Mouse (Mus musculus) thymus, postnatal 14 days (tissue): ENCODE results near the gene Gpr174.
"Not testable (repeated sequence)": the region's sequence is repeated elsewhere in the genome, so short reads cannot be mapped to it uniquely, and the experiment has no call there.

Experiments
- DNase-seq: peaks from one replicate; pipeline ENCODE4 v3.0.0; 2021

The Gpr174 gene

GRCm38 (mm10) chrX:107255486-107256227 lies at the start of gene Gpr174:
TSS of gene Gpr174 (plus strand) at chrX:107255878.
- no peak for DNase-seq

- DNase-seq = no peak
These were observed 38.0 kb upstream of the Gpr174 start for GRCm38 (mm10) chrX:107217577-107218090.

GRCm38 (mm10) chrX:107224846-107225245 lies 30.8 kb upstream of the Gpr174 start:
- no peak for DNase-seq

GRCm38 (mm10) chrX:107231214-107231613 lies 24.5 kb upstream of the Gpr174 start:
- peak; percentile 49 for DNase-seq

DNA sequence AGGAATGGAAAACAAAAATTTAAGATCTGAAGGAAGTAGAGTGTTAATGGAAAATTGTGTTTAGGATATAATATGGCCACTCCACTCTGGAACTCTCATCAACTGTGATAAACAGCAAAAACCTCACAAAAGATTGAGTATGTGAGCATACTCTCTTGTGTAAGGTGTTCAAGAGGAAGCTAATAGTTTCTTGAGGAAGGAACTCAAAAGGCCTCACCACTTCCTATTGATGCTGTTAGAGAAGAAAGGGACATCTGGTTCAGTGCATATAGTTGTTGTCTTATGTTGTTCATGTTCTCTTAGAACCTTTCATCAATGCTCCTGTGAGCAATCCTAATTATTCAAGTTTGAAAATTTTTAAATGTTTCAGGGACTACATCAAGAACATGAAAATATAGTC lies 21.0 kb upstream of the Gpr174 start:
- DNase-seq = no peak

GRCm38 (mm10) chrX:107236461-107236860 lies 19.2 kb upstream of the Gpr174 start:
- no peak for DNase-seq

DNA sequence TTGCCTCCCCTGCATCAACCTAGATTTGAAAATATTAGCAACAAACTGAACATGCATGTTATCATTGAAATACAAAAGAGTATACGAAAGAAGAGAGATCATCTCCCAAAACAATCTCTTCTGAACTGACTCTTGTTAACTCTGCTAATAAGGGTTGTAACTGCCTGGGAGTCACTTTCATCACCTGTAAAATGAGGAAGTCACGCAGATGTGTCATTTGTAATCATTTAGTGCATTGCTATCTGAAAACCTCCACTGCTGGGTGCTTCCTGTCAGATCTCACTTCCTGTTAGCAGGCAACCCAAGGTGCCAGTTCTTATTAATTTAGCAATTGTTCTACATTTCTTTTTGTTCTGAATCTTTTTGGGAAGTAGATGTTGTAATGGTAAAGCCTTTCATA lies 5.3 kb upstream of the Gpr174 start:
- DNase-seq = peak; percentile 15

DNA sequence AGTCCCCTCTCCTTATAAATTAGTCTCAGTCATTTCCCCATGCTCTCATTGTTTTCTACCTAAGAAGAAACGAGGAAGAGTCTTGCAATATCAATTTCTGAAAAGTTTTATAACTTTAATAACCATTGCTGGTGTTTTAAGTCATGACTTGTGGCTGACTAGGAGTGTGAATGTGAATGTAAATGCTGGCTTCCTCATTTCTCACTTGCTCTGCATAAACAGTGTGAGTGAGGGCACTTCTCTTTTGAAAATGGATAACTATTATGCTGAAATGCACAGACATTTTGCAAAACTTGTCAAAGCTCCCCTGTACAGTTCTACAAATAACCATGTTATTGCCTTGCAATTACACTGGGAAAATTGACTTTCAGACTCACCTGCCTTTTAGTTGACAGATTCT lies 8.9 kb downstream of the Gpr174 start:
- DNase-seq = no peak

- DNase-seq = peak; percentile 9
These were observed 21.9 kb downstream of the Gpr174 start for GRCm38 (mm10) chrX:107277606-107278005.

DNA sequence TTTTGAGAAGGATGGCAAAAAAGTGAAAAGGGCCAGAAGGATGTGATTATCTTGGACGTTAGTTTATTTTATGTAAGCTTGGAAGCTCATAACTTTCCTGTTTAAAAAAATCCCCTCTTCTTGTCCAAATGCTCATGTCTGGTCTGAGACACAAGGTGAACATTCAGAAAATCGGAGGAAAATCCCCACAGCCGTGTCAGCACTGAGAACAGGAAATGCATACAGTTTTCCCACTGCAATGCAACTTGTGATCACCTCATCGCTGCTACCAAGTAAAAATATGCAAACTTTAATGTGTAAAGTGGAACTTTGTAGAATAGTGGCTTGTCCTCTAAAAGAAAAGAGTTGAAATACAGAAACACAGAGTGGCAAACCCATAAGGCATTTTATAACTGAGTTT lies 28.5 kb downstream of the Gpr174 start:
- no peak for DNase-seq

DNA sequence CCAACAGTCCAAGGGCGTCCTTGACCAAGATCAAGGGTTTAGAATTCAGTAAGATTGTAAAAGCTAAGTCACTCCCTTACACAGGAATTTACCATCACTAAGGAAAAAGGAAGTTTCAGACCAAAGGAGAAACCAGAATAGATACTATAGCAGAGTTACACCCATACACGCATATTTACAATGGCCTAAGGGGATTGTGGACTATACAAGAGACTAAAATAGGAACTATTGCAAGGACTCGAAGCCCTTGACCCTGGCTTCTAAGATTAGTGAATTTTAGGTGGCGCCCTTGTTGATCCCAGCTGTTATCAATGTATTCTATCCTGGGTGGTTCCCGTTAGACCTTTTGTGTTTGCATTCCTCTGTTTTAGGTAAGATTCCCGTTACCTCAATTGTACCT lies 42.2 kb downstream of the Gpr174 start:
- DNase-seq = not testable (repeated sequence)

DNA sequence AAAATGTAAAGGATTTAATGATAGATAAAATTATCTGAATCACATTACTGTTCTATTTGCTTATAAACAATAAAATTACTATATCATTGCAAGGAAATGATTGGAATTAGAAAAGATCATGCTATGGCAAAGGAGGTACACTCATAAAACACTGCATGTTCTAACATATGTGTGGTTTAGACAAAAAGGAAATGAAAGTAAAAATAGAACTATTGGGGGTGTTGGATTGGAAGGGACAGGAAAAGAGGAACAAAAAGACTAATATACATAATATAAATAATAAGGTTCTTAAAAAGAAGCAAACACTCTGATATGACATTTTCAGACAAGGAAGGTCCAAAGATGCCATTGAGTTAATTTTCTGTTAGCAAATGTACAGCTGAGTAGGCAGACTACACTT lies 43.1 kb downstream of the Gpr174 start:
- DNase-seq = no peak

DNA sequence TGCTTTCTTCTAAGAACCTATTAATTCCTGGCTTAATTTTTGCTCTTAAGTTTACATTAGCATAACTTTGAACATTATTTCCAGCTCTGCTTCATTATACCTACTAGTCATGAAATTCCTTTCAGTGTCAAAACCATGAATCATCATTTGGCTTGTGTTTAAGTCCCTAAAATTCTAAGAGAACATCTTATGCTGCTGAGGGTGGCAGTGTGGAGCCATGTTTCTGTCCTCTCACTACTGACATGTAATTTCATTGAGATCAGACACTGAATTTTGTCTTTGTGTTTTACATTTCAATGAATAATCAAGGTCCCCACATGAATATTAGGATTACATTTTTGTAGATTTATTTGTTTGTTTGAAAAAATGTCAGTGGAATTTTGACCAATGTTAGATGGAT lies 50.8 kb downstream of the Gpr174 start:
- peak; percentile 19 for DNase-seq

- DNase-seq = no peak
These were observed 56.9 kb downstream of the Gpr174 start for GRCm38 (mm10) chrX:107312533-107312932.

DNA sequence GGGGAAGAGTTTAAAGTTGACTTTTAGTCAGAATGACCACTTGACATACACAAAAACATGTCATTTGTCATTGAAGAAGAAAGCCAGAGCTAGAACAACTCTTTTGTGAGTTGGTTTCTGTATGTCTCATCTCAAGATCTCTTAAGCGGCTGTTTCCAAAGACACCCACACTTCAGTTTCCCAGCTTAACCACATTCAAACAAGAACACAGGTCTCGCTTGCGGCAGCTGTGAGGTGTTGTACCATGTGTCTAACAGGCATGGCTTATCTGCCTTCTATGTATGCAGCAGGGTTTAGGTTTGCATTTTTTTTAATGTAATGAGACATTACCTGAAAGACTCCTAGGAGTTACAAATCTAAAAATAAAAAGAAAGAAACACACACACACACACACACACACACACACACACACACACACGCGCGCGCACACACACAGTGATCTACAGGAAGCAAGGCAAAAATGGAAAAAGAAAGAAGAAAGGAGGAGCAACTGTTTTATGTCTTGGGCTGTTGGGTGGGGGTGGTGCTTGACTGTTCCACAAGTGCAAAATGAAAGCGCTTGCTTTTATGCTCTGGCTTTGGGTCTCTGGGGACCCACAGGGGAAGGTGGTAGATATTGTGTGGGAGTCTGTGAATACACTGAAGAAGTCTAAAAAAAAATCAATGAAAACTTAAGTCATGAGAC lies 70.2 kb downstream of the Gpr174 start:
- peak; percentile 69 for DNase-seq

DNA sequence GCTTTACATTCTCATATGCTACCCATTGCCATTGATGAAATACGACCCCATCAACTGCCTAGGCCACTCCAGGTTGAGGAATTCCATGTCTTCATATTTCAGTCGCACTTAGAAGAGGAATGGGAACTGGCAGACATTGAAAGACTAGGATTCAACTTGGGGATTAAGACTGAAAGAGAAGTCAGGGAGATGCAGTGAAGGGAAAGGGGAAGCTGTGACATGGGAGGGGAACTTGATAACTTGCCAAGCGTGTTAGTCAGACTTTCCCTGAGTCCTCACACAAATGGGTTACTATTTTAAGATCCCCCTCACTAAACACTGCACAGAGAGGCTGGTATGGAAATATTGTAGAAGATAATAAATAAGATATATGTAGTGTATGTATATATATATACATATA lies 74.2 kb downstream of the Gpr174 start:
- DNase-seq = no peak

DNA sequence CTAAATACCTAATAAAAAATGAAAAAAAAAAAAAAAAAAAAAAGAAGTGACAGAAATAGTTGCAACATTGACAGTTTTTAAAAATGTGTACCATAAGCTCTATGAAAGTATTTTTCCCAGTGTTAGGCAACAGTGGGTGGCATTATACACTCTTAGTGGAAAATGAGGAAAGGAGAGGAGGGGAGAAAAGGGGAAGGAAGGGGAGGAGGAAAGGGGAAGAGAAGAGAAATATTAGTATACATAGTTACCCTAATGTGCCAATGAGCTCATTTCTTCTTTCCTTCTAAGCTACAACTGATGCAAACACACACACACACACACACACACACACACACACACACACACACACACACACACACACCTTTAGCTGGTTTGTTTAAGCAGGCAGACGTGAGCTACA lies 80.9 kb downstream of the Gpr174 start:
- DNase-seq = no peak

GRCm38 (mm10) chrX:107341980-107342379 lies 86.3 kb downstream of the Gpr174 start:
- DNase-seq = peak; percentile 76
